Mouse (Mus musculus): ENCODE data around the gene Usp12.

- TF ChIP-seq POLR2A (IDR thresholded peaks at IDR 0.05; ENCODE audit: borderline replicate concordance, extremely low read depth, insufficient read depth, insufficient read length, poor library complexity, severe bottlenecking) (no peak), CTCF (IDR thresholded peaks at IDR 0.05; ENCODE audit: borderline replicate concordance, extremely low read depth, insufficient read depth, insufficient read length) (no peak)
Observed at GRCm38 (mm10) chr5:146713836-146714235, 81.0 kb downstream of the Usp12 start.

Measured in brain, embryonic 14.5 days (tissue).